In the genomic region with DNA sequence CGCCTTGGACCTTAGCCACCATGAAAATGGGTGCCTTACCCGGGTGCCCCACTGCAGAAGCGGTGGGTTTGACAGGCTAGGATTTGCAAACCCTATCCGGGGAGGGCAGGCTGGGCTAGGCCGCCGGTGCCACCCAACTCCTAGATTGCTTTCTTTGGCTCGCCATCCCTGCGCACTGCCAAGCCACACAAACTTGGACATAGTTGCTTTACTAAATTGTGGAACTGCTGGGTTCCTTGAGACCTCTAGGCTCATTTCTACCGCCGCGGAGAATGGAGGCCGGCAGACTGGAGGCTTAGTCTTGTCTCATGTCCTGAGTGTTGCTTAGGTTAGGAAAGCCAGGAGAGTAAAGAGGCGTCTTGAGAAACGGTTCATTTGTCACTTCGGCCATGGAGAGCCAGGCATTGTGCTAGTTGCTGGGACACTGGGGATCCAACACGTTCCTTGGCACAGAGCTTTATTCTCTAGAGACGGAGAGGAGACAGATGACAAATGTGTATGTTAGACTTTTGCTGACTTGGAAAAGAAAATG, we compare ENCODE assay signal across 8 mouse cellular contexts. TPM values are rescaled to one million over a fixed set of nuclear protein-coding genes. Genes with fewer than 3 reads are reported as not detected.
DNase-seq lines count a peak whose midpoint lies in the region; ATAC-seq and TF ChIP-seq lines count a peak whose summit lies in the region.

No protein-coding gene starts in this region.

- H3K4me2 ChIP-seq in forebrain, postnatal 0 days (ENCODE audit: low read depth), result peak overlapping the region; percentile 65

- H3K4me3 ChIP-seq in kidney, adult 2 months (ENCODE audit: insufficient read depth, low read depth, low read length), result peak overlapping the region; percentile 49
- H3K4me3 ChIP-seq in brown adipose tissue, adult 24 weeks (ENCODE audit: insufficient read depth, low read depth, low read length), result peak overlapping the region; percentile 65
- H3K4me3 ChIP-seq in forebrain, postnatal 0 days (ENCODE audit: low read depth, low read length), result peak overlapping the region; percentile 77
- H3K4me3 ChIP-seq in midbrain, embryonic 10.5 days, result peak overlapping the region; percentile 96

- 83% methylated on average over 17 of the region's 17 CpGs for WGBS in kidney, adult 2 months
- 76% methylated on average over 17 of the region's 17 CpGs for WGBS in forebrain, postnatal 0 days
- WGBS in midbrain, embryonic 10.5 days, result 76% methylated on average over 17 of the region's 17 CpGs

- H3K9me3 ChIP-seq in forebrain, postnatal 0 days (ENCODE audit: low read length), result no peaks in the 10 kb centered on the region
- H3K9me3 ChIP-seq in midbrain, embryonic 10.5 days (replicated peaks), result no peaks in the 10 kb centered on the region

- no peaks in the 10 kb centered on the region for H3K27me3 ChIP-seq in kidney, adult 2 months (replicated peaks; ENCODE audit: control insufficient read depth, insufficient read depth, low read length)
- H3K27me3 ChIP-seq in forebrain, postnatal 0 days (ENCODE audit: insufficient read depth, low read length), result no peaks in the 10 kb centered on the region
- H3K27me3 ChIP-seq in midbrain, embryonic 10.5 days (ENCODE audit: low read depth, poor library complexity, severe bottlenecking), result peaks cover 8% of the 10 kb centered on the region; the same call in 1 of the 2 replicates

- peak overlapping the region; percentile 76 for H3K9ac ChIP-seq in forebrain, postnatal 0 days

- 0 out of 2 replicates have a peak, but pooled peaks have one; percentile 0 for ATAC-seq in forebrain, postnatal 0 days

- no peak for DNase-seq in kidney, adult 2 months
- DNase-seq in kidney, adult 18-20 months, result no peak
- no peak for DNase-seq in forebrain, postnatal 0 days
- no peak for DNase-seq in midbrain, embryonic 10.5 days (ENCODE audit: low spot score)
- no peak for DNase-seq in layer of hippocampus, adult 9-10 months (ENCODE audit: low spot score)
- no peak for DNase-seq in layer of hippocampus, adult 8-10 months (ENCODE audit: low spot score in 2 of 2)
- DNase-seq in left cerebral cortex, postnatal 36 days (ENCODE audit: low spot score in 2 of 2), result no peak

- intact Hi-C loops in left cerebral cortex, postnatal 36 days (cut with DNase I), result loop anchor here (5.0 kb wide), 1 partner anchor 55 kb away; no protein-coding TSS in a partner anchor

- TF ChIP-seq CTCF in kidney, adult 2 months (conservative IDR thresholded peaks at IDR 0.05; ENCODE audit: insufficient read depth, insufficient read length, low read depth, low read length), result no peak
- no peak for TF ChIP-seq CTCF in forebrain, postnatal 0 days (IDR thresholded peaks at IDR 0.05; ENCODE audit: low read depth)

- H3K27ac ChIP-seq in kidney, adult 2 months (ENCODE audit: insufficient read depth, low read depth, low read length), result peak overlapping the region; percentile 87
- peak overlapping the region; percentile 93 for H3K27ac ChIP-seq in brown adipose tissue, adult 24 weeks (replicated peaks; ENCODE audit: low read depth, low read length)
- H3K27ac ChIP-seq in forebrain, postnatal 0 days (ENCODE audit: low read depth, low read length), result peak overlapping the region; percentile 99
- H3K27ac ChIP-seq in midbrain, embryonic 10.5 days (replicated peaks), result peak overlapping the region; percentile 99

- no peak for TF ChIP-seq POLR2A in kidney, adult 2 months (IDR thresholded peaks at IDR 0.05; ENCODE audit: low read depth, low read length)

- H3K36me3 ChIP-seq in kidney, adult 2 months (ENCODE audit: control insufficient read depth, insufficient read depth, low read length), result no peaks in the 10 kb centered on the region; the same call in 1 of the 2 replicates
- H3K36me3 ChIP-seq in forebrain, postnatal 0 days (ENCODE audit: insufficient read depth), result peaks cover 9% of the 10 kb centered on the region
- H3K36me3 ChIP-seq in midbrain, embryonic 10.5 days, result peaks cover 27% of the 10 kb centered on the region

- peaks cover 2% of the 10 kb centered on the region; the same call in 1 of the 2 replicates for H3K4me1 ChIP-seq in kidney, adult 2 months (ENCODE audit: control insufficient read depth, insufficient read depth, low read length)
- H3K4me1 ChIP-seq in brown adipose tissue, adult 24 weeks (ENCODE audit: control insufficient read depth, insufficient read depth, insufficient read length, low read length), result no peaks in the 10 kb centered on the region
- peaks cover 15% of the 10 kb centered on the region; the same call in 1 of the 2 replicates for H3K4me1 ChIP-seq in forebrain, postnatal 0 days (ENCODE audit: insufficient read depth)
- H3K4me1 ChIP-seq in midbrain, embryonic 10.5 days, result peaks cover 31% of the 10 kb centered on the region

RNA-seq across cellular contexts. Expression of gene Ddx17, which starts 0.8 kb away (rescaled TPM):
- 148 and 160 TPM in 2 replicates for polyA plus RNA-seq in kidney, adult 2 months (2012; rRNA removed)
- polyA plus RNA-seq in brown adipose tissue, adult 24 weeks (2012; ENCODE audit: insufficient read depth, insufficient read length, missing spikeins), result 49.6 and 73.8 TPM in 2 replicates
- 373 and 392 TPM in 2 replicates for total RNA-seq in forebrain, postnatal 0 days (2014; rRNA removed)
- 21.5 and 26.5 TPM in 2 replicates for polyA plus RNA-seq in forebrain, postnatal 0 days (2015; fragmentation: Nextera tagmentation; extraction: Ambion mirVana)
- 43.5 and 48.1 TPM in 2 replicates for polyA plus RNA-seq in midbrain, embryonic 10.5 days (2016; fragmentation: Nextera tagmentation; extraction: Ambion mirVana)
- total RNA-seq in layer of hippocampus, adult 8-10 months (2022), result 100 to 1,000 TPM; 307 to 352 (median 330) TPM
- total RNA-seq in left cerebral cortex, postnatal 36 days (2021), result 100 to 1,000 TPM; 265 to 366 TPM

RNA-seq across cellular contexts. Expression of gene Kdelr3, which starts 31.1 kb away (rescaled TPM):
- polyA plus RNA-seq in kidney, adult 2 months (2012; rRNA removed), result 5.9 and 7.8 TPM in 2 replicates
- polyA plus RNA-seq in brown adipose tissue, adult 24 weeks (2012; ENCODE audit: insufficient read depth, insufficient read length, missing spikeins), result 2.2 and 3.0 TPM in 2 replicates
- total RNA-seq in forebrain, postnatal 0 days (2014; rRNA removed), result 3.1 and 5.6 TPM in 2 replicates
- polyA plus RNA-seq in forebrain, postnatal 0 days (2015; fragmentation: Nextera tagmentation; extraction: Ambion mirVana), result 5.3 and 6.8 TPM in 2 replicates
- polyA plus RNA-seq in midbrain, embryonic 10.5 days (2016; fragmentation: Nextera tagmentation; extraction: Ambion mirVana), result 15.5 and 24.2 TPM in 2 replicates
- under 1 TPM in 3 of 4 experiments, not detected in 1; 0.23 to 0.45 (median 0.32) TPM for total RNA-seq in layer of hippocampus, adult 8-10 months (2022)
- 1 to 10 TPM in 1 of 2 experiments, under 1 TPM in 1; 0.59 to 1.1 TPM for total RNA-seq in left cerebral cortex, postnatal 36 days (2021)

RNA-seq across cellular contexts. Expression of gene Kcnj4, which starts 42.3 kb away (rescaled TPM):
- 0.05 and 0.08 TPM in 2 replicates for polyA plus RNA-seq in kidney, adult 2 months (2012; rRNA removed)
- not detected in 2 replicates for polyA plus RNA-seq in brown adipose tissue, adult 24 weeks (2012; ENCODE audit: insufficient read depth, insufficient read length, missing spikeins)
- total RNA-seq in forebrain, postnatal 0 days (2014; rRNA removed), result 17.3 and 17.8 TPM in 2 replicates
- polyA plus RNA-seq in forebrain, postnatal 0 days (2015; fragmentation: Nextera tagmentation; extraction: Ambion mirVana), result 0.99 and 1.1 TPM in 2 replicates
- polyA plus RNA-seq in midbrain, embryonic 10.5 days (2016; fragmentation: Nextera tagmentation; extraction: Ambion mirVana), result 0.05 TPM in 1 of 2 replicates, not detected in the other
- 10 to 100 TPM; 81.3 to 98.0 (median 88.7) TPM for total RNA-seq in layer of hippocampus, adult 8-10 months (2022)
- total RNA-seq in left cerebral cortex, postnatal 36 days (2021), result 100 to 1,000 TPM; 207 to 223 TPM

RNA-seq across cellular contexts. Expression of gene Dmc1, which starts 57.6 kb away (rescaled TPM):
- polyA plus RNA-seq in kidney, adult 2 months (2012; rRNA removed), result 0.12 TPM in 1 of 2 replicates, not detected in the other
- not detected in 2 replicates for polyA plus RNA-seq in brown adipose tissue, adult 24 weeks (2012; ENCODE audit: insufficient read depth, insufficient read length, missing spikeins)
- total RNA-seq in forebrain, postnatal 0 days (2014; rRNA removed), result 1.8 and 3.2 TPM in 2 replicates
- polyA plus RNA-seq in forebrain, postnatal 0 days (2015; fragmentation: Nextera tagmentation; extraction: Ambion mirVana), result 0.44 and 0.49 TPM in 2 replicates
- 1.5 TPM in 2 replicates for polyA plus RNA-seq in midbrain, embryonic 10.5 days (2016; fragmentation: Nextera tagmentation; extraction: Ambion mirVana)
- 1 to 10 TPM in 2 of 4 experiments, under 1 TPM in 2; 0.39 to 2.1 (median 1.2) TPM for total RNA-seq in layer of hippocampus, adult 8-10 months (2022)
- total RNA-seq in left cerebral cortex, postnatal 36 days (2021), result 1 to 10 TPM; 1.3 to 1.4 TPM
